Mouse (Mus musculus) adrenal gland, adult (tissue): ENCODE results near the gene Lrig1.
A peak's percentile ranks its signal among the peaks of the same experiment; 100 is the strongest.

Experiments
- DNase-seq, 2 experiments: peaks; one replicate each; pipeline ENCODE4 v3.0.0; 2022 to 2023; ENCODE audit warnings: low spot score in 1 of 2; ENCODE audit not compliant: inconsistent age in 2 of 2

Lrig1 gene

DNA sequence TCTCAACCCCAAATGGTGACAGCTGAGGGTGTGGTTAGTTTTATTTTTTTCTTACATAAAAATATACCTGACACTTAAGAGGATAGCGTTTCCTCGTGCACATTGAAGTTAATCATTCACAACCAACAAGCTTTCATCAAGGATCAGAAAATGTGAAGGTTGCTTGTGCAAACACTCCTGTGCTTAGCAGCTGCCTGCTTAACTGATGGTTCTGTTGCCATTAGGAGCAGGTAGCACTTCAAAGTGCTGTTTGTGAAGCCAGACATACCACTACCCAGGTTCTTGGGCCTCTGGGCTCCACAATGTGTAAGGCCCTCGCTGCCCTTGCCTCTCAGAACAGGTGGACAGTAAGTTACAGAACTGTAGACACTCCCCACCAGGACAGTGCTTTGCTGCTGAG, 23.1 kb downstream of the Lrig1 start:
- DNase-seq = no peak

DNA sequence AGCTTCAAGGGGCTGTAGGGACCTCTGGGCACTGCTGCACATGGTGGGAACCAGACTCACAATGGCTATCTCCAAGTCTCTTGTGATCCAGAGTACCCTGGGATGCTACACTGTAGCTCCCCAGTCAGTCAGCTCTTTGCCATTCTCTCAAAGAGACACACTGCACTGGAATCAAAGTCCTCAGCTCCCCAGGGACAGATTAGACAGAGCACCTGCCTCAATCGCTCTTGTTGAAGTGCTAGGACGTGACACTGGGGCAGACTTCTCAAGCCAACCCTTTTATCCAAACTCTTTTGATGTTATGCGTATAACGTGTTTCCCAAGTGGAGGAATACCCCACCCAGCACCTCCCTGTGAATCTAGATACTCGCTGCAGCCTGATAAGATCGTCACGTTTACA, 23.7 kb downstream of the Lrig1 start:
- DNase-seq = no peak

DNA sequence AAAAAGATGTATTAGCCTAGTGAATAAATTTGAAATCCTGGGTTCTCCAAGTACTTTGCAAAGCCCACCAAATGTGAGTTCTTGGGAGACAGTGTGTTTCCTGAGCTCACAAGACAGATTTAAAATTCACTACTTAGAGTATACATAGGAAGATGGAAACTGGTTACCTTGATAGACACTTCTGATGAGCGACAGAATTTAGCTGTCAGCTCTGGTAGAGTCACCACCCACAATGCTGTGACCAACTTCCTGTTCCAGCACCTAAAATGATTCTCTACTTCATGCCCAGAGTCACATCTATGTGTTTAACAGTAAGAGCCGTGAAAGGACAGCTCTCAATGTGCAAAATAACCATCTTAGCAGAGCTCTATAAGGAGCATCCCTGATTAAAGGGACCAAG, 27.5 kb downstream of the Lrig1 start:
- DNase-seq = no peak

DNA sequence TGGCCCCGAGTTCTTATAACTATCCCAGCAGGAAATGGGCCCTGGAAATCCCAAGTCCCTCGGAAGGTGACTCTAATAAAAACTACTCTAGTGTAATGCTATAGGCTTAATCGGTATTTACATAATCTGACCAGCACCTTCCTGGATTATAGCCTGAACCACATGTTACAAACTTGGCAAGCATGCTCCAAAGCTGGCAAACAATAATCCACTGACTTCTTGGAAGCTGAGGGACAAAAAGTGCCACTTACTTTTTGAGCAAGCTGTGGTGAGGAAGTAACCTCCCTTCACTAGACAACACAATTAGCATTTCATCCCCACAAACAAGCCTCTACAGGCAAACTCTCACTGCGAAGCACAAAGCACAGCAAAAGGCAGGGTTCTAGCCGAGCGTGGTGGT, 30.6 kb downstream of the Lrig1 start:
- DNase-seq = no peak

DNA sequence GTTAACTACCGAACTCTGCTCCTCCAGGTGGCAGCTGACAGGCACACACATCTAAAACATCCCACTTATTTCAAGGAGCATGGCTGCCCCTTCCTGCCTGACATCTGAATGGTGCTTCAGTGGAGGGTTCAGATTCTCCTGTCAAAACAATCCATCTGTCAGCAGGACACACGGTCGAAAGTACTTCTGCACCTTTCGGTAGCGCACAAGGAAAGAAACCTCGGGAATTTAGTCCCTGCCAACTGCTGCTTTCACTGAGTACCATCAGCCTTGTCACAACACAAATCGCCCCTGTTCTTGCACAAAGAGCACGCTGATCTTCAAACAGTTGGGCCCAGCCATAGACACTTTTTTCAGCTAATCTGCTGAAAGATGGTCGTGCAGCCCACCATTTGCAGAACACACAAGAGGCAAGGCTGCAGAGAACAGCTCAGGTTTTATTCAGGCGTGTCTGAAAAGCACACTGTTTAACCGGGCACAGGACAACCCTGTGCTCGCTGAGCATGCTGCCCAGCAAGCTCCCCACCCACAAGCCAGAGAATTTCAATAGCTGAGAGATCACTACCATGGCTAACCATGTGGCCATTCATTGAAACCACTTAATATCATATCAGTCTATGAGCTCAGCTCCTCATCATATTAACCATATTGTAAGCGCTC, 31.6 kb downstream of the Lrig1 start:
- DNase-seq = no peak

DNA sequence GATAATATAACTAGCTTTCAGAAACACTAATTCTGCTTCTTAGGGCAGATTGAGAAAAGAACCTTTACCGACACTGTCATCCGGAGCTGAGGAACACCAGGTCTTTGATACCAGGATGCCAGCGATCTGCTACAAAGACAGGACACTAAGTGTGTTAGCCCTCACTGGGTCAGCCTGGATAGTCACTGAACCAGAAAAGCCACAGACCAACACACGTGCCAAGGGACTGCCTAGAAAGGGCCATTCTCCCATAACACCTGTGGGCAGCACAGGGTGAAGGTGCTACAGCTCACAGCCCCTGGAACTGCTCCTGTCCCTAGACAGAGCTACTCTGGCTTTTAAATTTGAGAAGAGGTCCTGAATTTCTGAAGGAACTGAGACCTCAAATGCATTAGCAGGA, 32.8 kb downstream of the Lrig1 start:
- no peak for DNase-seq

DNA sequence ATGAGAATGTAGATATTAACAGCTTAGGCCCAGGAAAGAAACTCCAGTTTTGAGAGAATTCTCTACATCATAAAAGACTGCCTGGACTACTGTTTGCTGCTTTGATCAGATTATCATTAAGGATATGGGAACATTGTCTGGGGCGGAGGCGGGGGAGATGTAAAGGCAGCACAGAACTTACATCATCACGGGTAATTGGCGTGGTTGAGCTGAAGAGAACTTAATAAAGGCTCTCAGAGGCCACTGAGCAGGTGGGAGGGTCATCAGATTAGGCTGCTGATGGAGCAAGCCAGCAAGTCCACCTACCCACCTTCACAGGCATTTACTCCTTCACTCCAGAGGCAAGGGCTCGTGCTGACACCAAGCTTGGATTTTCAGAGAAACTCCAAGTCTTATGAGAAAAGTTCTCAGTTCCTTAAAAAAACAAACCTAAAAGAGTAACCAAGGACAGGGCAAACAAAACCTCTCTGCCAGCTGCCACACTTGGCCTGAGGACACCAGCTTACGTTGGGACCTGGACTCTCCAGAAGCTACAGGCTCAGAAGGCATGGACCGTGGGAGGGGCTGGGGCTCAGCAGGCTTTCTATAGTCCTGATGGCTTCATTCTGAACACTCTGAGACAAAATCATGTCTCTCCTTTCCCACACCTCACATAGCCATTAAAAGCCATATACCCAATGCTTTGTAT, 33.4 kb downstream of the Lrig1 start:
- DNase-seq = no peak

DNA sequence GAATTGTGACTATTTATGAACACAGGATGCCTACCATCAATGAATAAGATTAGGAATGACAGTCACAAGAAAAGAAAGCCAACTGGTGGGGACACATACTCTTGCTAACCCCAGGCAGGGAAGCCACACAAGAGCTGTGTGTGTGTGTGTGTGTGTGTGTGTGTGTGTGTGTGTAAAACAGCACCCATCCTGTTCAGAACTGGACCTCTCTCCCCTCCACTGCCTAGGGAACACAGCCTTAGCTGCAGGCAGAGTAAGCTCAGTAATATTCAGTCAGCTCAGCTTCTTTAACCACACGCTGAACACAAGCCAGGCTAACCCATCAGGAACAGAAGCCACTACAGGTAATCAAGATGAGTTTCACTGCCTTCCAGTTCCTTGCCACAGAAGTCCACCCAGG, 34.3 kb downstream of the Lrig1 start:
- DNase-seq = no peak

DNA sequence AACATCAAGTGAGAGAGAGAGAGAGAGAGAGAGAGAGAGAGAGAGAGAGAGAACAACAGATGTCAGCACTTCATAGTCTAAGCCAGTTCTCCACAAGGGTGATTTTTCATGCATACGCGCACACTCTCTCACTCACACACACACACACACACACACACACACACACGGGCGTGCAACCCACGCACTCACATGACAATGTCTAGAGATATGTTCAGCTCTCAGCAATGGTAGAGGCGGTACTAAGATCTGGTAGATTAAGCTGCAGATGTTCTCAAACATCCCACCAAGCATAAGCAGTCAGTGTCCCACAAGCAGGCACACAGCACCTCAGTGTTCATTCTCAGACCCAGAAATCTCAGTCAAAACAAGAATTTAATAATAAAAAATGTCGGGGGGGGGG, 34.7 kb downstream of the Lrig1 start:
- no peak for DNase-seq

DNA sequence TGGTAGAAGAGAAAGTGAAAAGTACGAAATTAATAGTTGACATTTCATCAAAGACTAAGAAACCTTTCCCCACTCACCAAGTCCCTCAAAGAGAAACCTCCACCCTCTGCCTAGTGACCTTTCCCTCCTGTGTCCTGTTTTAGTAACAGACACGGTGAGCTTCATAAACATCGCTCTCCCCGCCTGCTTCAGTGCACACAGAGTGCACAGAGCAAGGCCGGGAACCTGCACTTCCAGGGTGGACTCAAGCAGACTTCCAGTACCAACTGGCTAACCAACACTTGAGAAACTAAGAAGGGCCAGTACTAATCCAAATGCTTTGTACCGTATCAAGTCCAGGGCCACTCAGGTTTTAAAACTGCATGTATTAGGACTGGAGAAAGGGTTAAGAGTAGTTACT, 36.0 kb downstream of the Lrig1 start:
- DNase-seq = no peak

DNA sequence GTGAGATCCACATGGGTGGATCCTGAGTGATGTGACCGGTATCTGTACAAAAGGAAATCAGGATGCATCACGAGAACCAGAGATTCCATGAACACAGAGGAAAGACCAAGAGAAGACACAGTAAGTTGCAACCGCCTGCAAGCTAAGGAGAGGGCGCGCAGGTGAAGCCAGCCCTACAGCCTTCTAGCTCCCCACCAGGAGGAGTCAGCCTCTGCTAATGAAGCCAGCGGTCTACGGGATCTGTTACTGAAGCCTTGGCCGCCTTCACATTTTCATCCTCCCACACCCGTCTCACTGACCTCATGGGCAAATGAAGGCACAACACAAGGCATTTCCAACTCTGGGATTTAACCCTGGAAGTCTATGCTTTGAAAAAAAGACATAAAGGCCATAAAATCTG, 38.0 kb downstream of the Lrig1 start:
- DNase-seq = no peak

DNA sequence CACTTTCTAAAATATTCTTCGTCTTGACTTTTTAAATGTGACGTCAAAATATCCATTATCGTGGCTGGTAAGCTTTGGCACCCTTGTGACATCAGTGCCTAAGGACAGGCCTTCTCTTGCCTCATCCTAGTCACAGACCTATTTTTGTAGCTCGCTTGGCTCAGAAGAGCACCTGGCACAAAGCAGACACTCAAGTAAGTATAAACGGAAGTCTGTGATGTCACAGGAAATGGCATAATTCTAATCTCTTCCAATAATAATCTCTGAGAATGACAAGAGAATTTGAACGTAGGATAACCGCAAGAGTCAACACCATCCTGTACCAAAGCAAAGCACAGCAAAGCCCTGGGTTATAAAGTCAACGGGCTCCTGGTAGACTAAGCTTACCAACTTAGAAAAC, 38.6 kb downstream of the Lrig1 start:
- no peak for DNase-seq

DNA sequence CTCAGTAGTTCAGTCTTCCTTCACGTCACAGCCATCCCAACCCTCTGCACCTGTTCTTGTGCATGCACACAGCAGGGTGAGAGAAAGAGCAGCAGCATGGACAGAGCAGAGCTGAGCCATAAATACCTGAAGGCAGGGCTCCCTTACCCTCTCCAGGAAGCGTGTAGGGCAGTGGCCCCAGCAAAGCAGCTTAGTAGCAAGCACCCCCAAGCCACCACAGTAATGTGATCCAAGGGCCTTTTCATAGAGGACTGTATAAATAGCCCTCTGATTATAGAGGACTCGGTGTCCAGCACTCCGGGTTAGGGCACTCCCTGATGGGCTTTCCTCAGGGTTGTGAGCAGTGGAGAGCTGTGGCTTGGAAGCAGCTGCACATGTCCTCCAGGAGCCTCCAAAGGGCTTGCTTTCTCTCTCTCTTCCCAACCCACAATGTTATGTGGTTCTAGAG, 40.0 kb downstream of the Lrig1 start:
- DNase-seq = no peak

DNA sequence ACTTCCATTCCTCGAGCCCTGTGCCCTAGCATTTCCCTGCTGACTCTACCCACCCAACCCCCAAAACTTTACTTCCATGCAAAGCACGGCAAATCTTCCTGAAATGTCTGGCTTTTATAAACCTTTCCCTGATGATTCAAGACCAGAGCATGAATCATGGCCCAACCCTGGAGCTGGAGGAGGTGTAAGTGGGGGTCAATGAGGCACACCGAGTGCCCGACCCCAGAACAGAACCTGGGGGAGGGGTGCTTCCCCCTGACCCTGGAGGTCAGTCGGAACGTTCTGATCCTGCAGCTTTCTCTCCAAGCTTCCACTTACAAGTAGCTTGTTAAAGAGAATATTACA, 41.9 kb downstream of the Lrig1 start:
- peak; percentile 56 to 63 for DNase-seq

DNA sequence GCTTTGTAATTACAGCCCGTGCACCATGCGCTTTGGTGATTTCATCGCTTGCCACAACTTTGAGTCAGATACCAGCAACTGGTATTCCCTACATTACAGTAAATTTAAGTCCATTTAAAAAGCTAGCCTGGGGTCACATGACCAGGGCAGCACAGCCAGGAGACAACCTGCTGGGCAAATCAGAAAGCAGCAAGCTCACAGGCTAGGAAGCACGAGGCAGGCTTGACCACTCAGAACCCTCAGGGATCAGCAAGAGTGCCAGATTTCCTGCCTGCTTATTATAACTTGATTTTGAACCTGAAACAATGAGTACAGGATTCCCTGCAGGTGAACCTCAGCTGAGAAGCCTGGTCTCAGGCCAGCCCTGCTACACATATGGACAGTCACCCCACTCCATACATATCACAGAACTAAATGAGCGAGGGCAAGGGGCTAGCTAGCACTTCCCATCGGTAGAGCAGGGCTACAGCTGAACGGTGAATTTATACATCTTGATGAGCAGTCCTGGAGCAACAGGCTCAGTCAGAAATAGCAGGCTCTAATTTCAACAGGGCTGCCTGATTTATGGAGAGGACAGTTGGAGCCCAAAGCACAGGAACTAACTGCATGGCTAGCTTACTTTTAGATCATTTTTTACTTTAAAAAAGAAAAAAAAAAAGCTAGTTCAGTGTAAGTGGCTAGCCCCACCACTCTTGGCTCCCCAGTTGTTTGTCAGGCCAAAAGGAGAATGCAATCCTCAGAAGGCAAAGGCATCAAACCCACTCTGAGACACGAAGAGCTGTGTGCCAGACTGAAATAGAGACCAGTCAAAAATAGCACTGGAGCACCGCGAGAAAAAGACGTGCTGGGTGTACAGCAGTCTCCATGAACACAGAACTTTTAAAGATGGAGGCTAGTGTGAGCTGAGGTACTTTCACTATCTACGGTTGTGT, 42.5 kb downstream of the Lrig1 start:
- no peak for DNase-seq

DNA sequence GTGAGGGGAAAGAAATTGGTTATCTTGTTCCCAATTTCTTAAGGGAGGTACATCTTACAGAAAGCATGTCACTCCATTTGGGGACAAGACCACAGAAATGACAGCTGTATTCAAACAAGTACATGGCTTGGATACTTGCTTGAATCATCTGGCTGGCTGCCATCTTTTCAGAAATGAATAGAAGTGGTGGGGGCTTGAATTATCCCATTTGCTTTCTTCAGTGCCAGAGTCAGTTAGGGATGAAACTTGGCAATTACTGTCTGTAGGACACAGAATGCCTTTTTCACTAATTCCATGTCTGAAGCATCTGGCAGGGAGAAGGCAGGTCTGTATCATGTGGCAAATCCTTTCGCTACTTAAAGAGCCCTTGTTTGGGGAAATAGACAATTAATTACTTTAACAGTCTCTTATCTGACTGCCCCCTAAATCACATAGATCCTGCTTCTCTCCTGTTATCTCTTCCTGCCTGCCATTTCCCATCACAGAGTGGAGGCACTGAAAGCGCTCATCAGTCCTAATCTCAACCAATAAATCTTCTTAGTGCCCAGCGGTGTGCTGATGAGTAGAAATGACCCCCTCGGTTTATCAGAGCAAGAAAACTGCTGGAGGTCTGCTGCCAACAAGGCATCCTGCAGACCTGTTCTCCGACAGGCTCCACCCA, 44.0 kb downstream of the Lrig1 start:
- DNase-seq = no peak

DNA sequence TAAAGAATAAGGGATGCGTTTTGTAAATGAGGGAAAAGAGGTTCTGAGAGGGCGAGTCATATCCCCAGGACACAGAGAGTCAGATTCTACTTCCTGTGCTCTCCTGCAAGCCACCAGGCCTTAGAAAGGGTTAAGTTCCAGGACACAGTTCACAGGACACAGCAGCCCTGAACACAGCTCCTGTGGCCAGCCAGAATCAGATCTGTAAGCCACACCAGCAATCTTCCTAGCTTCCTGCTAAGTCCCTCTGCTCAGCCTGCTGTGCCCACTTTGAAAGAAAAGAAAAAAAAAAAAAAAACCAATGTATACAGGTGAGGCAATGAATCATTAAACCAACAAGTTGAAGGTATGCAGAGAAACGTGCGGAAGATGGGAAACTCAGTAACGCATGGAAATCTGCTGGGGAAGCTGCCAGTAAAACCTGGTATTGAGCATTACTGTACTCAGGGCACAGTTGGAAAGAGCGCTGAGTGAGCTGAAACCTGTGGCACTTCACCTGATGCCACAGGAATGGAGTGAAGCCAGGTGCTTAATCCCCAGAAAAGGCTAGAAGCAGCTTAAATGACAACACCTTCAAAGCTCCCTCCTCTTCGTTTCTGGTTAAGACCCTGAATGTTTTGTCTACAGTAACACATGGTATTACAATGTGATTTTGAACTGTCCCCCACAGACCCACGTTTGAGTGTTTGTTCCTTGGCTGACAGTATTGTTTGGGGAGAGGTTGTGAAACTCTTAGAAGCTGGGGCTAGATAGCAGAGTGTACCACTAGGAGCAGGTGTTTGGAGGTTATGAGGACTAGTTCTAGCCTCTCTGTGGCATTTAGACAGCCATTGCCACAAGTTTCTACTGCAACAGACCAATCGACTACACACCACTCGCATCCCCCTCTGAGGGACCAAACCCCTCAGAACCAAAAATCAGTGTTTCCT, 46.3 kb downstream of the Lrig1 start:
- DNase-seq = no peak

DNA sequence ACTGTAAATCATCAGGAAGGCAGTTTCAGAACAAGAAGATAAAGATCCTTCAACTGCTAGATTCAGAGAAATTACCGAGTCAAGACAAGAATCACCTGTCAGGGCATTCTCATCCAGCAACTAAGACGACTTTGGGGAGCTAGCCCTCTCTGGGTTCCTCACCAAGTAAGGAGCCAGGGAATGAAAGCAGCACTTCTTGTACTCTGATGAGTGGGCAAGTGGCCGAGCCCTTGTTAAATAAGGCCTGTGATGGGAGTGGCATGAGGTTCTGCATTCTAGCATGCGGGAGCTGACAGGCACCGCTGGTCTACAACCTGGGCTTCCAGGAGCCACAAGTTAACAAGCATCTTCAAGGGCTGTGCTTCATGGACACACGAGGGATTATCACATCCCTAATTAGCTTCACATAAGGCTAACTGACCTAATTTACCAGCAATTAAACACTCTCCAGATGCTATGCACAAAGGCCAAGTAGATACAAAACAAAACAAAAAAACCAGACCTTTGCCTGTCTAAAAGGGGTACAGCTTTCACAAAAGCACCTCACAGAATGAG, 47.2 kb downstream of the Lrig1 start:
- no peak for DNase-seq

DNA sequence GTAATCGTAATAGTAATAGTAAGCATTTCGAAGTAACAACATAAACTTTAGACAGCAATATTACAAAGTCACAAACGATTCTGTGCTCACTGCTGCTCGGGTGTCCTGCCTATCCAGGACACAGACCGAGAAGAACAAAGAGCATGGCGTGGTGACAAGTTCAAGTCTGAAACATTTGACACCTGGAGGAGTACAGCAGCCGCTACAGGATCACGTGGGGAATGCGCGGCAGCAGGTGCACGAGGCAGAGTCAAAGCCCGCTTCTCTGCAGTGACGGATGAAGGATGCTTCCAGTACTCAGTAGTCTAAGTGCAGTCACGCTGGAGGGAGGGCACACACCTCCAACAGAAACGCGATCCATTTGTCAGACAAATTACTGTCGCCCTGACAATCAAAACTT, 48.4 kb downstream of the Lrig1 start:
- DNase-seq = no peak

DNA sequence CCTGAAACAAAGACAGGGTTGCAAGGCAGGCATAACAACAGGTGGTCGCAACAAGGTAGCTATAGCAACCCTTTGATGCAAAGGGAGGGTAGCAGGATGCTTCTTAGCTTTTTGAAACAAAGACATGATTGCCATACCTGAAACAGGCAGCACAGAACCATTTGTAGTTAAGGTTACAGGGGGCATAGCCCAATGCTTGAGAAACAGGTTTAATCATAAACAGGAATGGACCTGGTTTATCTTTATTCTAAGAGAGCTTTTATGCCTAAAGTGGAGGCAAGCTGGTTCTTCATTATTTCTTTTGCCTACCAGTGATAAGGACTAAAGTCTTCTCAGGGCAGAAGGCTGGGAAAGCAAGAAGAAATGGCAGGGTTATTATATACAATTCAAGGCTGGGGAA, 50.3 kb downstream of the Lrig1 start:
- no peak for DNase-seq
